Mouse (Mus musculus) testis, adult 2 months (tissue): ENCODE measurements around the gene Adm.

Experiments used
- CTCF ChIP-seq: fragments of 200-500 bp; IDR thresholded peaks from 2 replicates; pipeline ENCODE4 v1.5.1; 2012; ENCODE audit warnings: low read depth, mild to moderate bottlenecking, inconsistent platforms, low read length, moderate library complexity; ENCODE audit not compliant: control insufficient read depth, insufficient read depth, insufficient replicate concordance
- POLR2A ChIP-seq: fragments of 200-500 bp; IDR thresholded peaks from 2 replicates; pipeline ENCODE4 v1.6.1; 2012; ENCODE audit warnings: low read depth, mild to moderate bottlenecking, inconsistent platforms, low read length, moderate library complexity; ENCODE audit not compliant: control insufficient read depth

GRCm38 (mm10) chr7:110651091-110651490, 23.6 kb downstream of the Adm start:
- TF ChIP-seq CTCF: no peak
- TF ChIP-seq POLR2A: no peak
